Mouse (Mus musculus) ES-E14 (cell line): ENCODE data around the gene Adcy5. TPM values are rescaled to one million over a fixed set of nuclear protein-coding genes. Genes with fewer than 3 reads are reported as not detected.

ENCODE experiments used
- DNase-seq: peaks from one replicate; pipeline ENCODE4 v3.0.0-alpha.2; 2013; ENCODE audit warnings: low read depth, low spot score
- H3K27ac ChIP-seq: 2 replicates; pipeline ENCODE4 v1.5.1; 2012; ENCODE audit warnings: low read depth, mild to moderate bottlenecking, low read length, moderate library complexity, mixed read lengths; ENCODE audit not compliant: poor library complexity, insufficient read depth, severe bottlenecking
- H3K36me3 ChIP-seq: 2 replicates; pipeline ENCODE4 v1.6.1; 2012; ENCODE audit warnings: mild to moderate bottlenecking, low read length, moderate library complexity, mixed read lengths; ENCODE audit not compliant: control insufficient read depth, poor library complexity, insufficient read depth, severe bottlenecking
- H3K4me1 ChIP-seq, 2 experiments: fragments of 150-350 bp in 1 of 2; sonication (generic) in 1 of 2; 2 replicates each; pipeline ENCODE4 v1.6.1; 2012; ENCODE audit warnings: low read length in 2 of 2, mild to moderate bottlenecking in 1 of 2, mixed read lengths in 1 of 2; ENCODE audit not compliant: control insufficient read depth in 2 of 2, insufficient read depth in 2 of 2, poor library complexity in 1 of 2
- H3K4me3 ChIP-seq, 2 experiments: fragments of 150-350 bp in 1 of 2; sonication (generic) in 1 of 2; 2 replicates each; pipeline ENCODE4 v1.5.1; 2012; ENCODE audit warnings: low read length in 2 of 2, low read depth in 1 of 2, mild to moderate bottlenecking in 1 of 2, mixed read lengths in 1 of 2; ENCODE audit not compliant: insufficient read depth in 1 of 2, poor library complexity in 1 of 2, severe bottlenecking in 1 of 2
- H3K9ac ChIP-seq: 2 replicates; pipeline ENCODE4 v1.6.1; 2012; ENCODE audit warnings: low read depth, mild to moderate bottlenecking, low read length, mixed read lengths; ENCODE audit not compliant: poor library complexity, insufficient read depth, severe bottlenecking
- H3K9me3 ChIP-seq: fragments of 150-350 bp; sonication (generic); 2 replicates; pipeline ENCODE4 v1.6.1; 2012; ENCODE audit warnings: low read depth, mild to moderate bottlenecking, low read length; ENCODE audit not compliant: control insufficient read depth, insufficient read depth
- CHD2 ChIP-seq: IDR thresholded peaks from 2 replicates; pipeline ENCODE4 v1.6.1; 2014; ENCODE audit warnings: mild to moderate bottlenecking, low read depth, low read length, inconsistent platforms
- HCFC1 ChIP-seq: IDR thresholded peaks from 2 replicates; pipeline ENCODE4 v1.6.1; 2012; ENCODE audit warnings: low read length, inconsistent platforms, borderline replicate concordance; ENCODE audit not compliant: insufficient read depth
- MAFK ChIP-seq: IDR thresholded peaks from 2 replicates; pipeline ENCODE4 v1.6.1; 2014; ENCODE audit warnings: mild to moderate bottlenecking, low read depth, low read length, inconsistent platforms; ENCODE audit not compliant: insufficient read depth
- ZC3H11A ChIP-seq: IDR thresholded peaks from 2 replicates; pipeline ENCODE4 v1.6.1; 2012; ENCODE audit warnings: low read depth, mild to moderate bottlenecking, inconsistent platforms, low read length, borderline replicate concordance
- ZNF384 ChIP-seq: IDR thresholded peaks from 2 replicates; pipeline ENCODE4 v1.6.1; 2012; ENCODE audit warnings: low read depth, low read length, inconsistent platforms
- in situ Hi-C, 2 experiments: fragments of 600-800 bp; cut with MboI; formaldehyde crosslinking; loops; one replicate each; pipeline ENCODE4 v1.15.1; 2025; ENCODE audit warnings: low sequenced_read_pairs in 2 of 2, inconsistent platforms in 1 of 2; ENCODE audit not compliant: unreplicated experiment in 2 of 2
- total RNA-seq: library from RNA; depleted of rRNA; stranded (reverse); fragments of 300-350 nt; gene quantifications from 2 replicates; pipeline ENCODE4 v1.2.3, GENCODE M21; 2012

Gene Adcy5
- total RNA-seq, 1 experiment, result 0.85 TPM

- TF ChIP-seq ZNF384 (no peak), ZC3H11A (no peak), CHD2 (no peak), HCFC1 (no peak), MAFK (no peak)
- 0 out of 4 replicates have a peak, but pooled peaks cover 0 to 4% of the 10 kb centered on the region in 2 experiments for H3K4me1 ChIP-seq
- no peak overlapping the region for H3K27ac ChIP-seq
- in situ Hi-C loops, result no loop called here
- no peak for DNase-seq
- no peak overlapping the region for H3K4me3 ChIP-seq
- no peak overlapping the region for H3K9ac ChIP-seq
- no peaks in the 10 kb centered on the region for H3K36me3 ChIP-seq
- no peaks in the 10 kb centered on the region for H3K9me3 ChIP-seq
These were observed 10.7 kb downstream of the Adcy5 start for GRCm38 (mm10) chr16:35165361-35165760.

DNA sequence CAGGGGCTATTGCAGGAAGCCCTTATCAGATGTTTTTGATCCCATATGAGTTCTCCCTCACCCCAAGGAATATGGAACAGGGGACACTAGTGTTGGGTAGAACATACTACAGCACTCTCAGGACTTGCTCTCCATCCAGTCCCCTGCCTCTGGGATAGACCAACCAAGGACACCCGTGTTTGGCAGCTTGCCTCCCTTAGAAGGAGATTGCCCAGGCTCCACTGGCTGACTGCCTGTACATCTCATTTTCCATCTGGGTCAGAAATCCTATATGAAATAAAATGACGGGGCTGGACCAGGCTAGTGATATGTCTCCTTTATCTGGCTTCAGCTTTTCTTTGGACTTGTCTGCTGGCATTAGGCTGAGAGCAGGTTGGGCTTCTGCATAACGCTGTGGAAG, 11.1 kb downstream of the Adcy5 start:
- TF ChIP-seq MAFK (no peak), ZNF384 (no peak), CHD2 (no peak), ZC3H11A (no peak), HCFC1 (no peak)
- H3K9ac ChIP-seq, result no peak overlapping the region
- 0 out of 4 replicates have a peak, but pooled peaks cover 0 to 4% of the 10 kb centered on the region in 2 experiments for H3K4me1 ChIP-seq
- H3K36me3 ChIP-seq, result no peaks in the 10 kb centered on the region
- in situ Hi-C loops, result no loop called here
- no peak for DNase-seq
- H3K4me3 ChIP-seq, result no peak overlapping the region
- H3K27ac ChIP-seq, result no peak overlapping the region
- H3K9me3 ChIP-seq, result no peaks in the 10 kb centered on the region

DNA sequence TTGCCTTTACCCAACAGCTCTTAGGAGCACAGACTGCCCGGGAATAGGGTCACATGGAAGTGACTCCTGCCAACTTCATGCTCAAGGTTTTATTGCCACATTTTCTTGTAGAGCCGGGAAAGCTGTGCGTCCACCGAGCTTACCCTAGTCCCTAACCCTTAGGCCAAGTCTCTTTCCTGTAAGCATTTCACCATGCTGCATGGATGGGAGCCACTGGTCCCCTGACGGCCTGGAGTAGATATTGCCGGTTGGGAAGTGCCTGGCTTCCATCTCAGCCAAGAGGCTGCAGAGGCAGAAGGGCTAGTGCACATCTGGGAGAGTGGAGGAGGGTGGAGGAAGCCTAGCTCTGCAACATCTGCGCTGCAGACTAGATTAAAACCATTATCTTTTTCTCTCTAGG, 14.8 kb downstream of the Adcy5 start:
- 0 out of 4 replicates have a peak, but pooled peaks cover 0 to under 1% of the 10 kb centered on the region in 2 experiments for H3K4me1 ChIP-seq
- H3K27ac ChIP-seq, result no peak overlapping the region

GRCm38 (mm10) chr16:35172195-35172594, 17.5 kb downstream of the Adcy5 start:
- H3K4me1 ChIP-seq, result no peaks in the 10 kb centered on the region
- H3K36me3 ChIP-seq, result no peaks in the 10 kb centered on the region
- TF ChIP-seq ZNF384 (no peak), MAFK (no peak), HCFC1 (no peak), CHD2 (no peak), ZC3H11A (no peak)
- no peak overlapping the region for H3K4me3 ChIP-seq
- DNase-seq, result no peak
- H3K9ac ChIP-seq, result no peak overlapping the region
- H3K9me3 ChIP-seq, result no peaks in the 10 kb centered on the region
- no peak overlapping the region for H3K27ac ChIP-seq
- in situ Hi-C loops, result no loop called here

More for the DNA sequence above, 14.8 kb downstream of the Adcy5 start:
- Histone ChIP-seq H3K9ac (no peak overlapping the region), H3K36me3 (no peaks in the 10 kb centered on the region), H3K4me3 (no peak overlapping the region), H3K9me3 (no peaks in the 10 kb centered on the region)
- in situ Hi-C loops, result no loop called here
- DNase-seq, result no peak
- TF ChIP-seq MAFK, result no peak
- no peak for TF ChIP-seq ZC3H11A

DNA sequence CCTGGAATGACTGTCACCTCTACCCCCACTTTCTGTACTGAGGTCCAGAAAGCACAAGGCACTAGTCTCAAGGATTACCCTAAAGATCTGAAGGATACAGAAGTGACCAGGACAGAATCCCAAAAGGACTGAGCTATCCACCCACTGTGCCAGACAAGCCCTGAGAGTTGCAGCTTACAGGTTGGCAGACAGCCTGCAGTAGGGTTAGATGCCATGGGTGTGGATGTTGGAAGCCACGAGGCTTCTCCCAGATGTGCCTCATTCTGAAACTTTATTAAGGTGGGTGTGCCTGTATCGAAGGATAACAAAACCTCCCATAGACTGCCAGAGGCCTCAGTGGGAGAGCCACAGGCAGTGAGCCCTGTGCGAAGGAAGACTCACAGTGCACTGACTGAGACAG, 23.8 kb downstream of the Adcy5 start:
- TF ChIP-seq ZNF384, result no peak
- no peak for TF ChIP-seq HCFC1
- no peak for TF ChIP-seq CHD2
- no peak for TF ChIP-seq MAFK
- TF ChIP-seq ZC3H11A, result no peak
- no peaks in the 10 kb centered on the region for H3K36me3 ChIP-seq
- 0 out of 4 replicates have a peak, but pooled peaks cover 0 to 1% of the 10 kb centered on the region in 2 experiments for H3K4me1 ChIP-seq
- H3K27ac ChIP-seq, result no peak overlapping the region
- no peak overlapping the region for H3K9ac ChIP-seq
- no peak for DNase-seq
- in situ Hi-C loops, result no loop called here
- no peaks in the 10 kb centered on the region for H3K9me3 ChIP-seq
- no peak overlapping the region for H3K4me3 ChIP-seq
